Mouse (Mus musculus) heart, embryonic 10.5 days (tissue): ENCODE results near the gene Abhd14b. TPM values are rescaled to one million over a fixed set of nuclear protein-coding genes. Genes with fewer than 3 reads are reported as not detected.

Experiments
- DNase-seq: peaks from one replicate; pipeline ENCODE4 v3.0.0-alpha.2; 2017; ENCODE audit warnings: low spot score
- H3K27ac ChIP-seq: fragments of 300-500 bp; sonication (generic); 2 replicates; pipeline ENCODE4 v1.5.1; 2016; ENCODE audit warnings: mild to moderate bottlenecking
- H3K27me3 ChIP-seq: fragments of 300-500 bp; sonication (generic); 2 replicates; pipeline ENCODE4 v1.6.1; 2016; ENCODE audit warnings: mild to moderate bottlenecking; ENCODE audit not compliant: poor library complexity, insufficient read depth, severe bottlenecking
- H3K36me3 ChIP-seq: fragments of 300-500 bp; sonication (generic); 2 replicates; pipeline ENCODE4 v1.6.1; 2016; ENCODE audit warnings: mild to moderate bottlenecking, moderate library complexity
- H3K4me1 ChIP-seq: fragments of 300-500 bp; sonication (generic); 2 replicates; pipeline ENCODE4 v1.6.1; 2016; ENCODE audit warnings: mild to moderate bottlenecking
- H3K4me3 ChIP-seq: fragments of 300-500 bp; sonication (generic); 2 replicates; pipeline ENCODE4 v1.5.1; 2016; ENCODE audit warnings: mild to moderate bottlenecking, moderate library complexity
- H3K9me3 ChIP-seq: fragments of 300-500 bp; sonication (generic); 2 replicates; pipeline ENCODE4 v1.6.1; 2016; ENCODE audit warnings: mild to moderate bottlenecking, moderate library complexity
- WGBS: fragments of 180-500 bp; shearing (Covaris S2); methylation state at CpG from one replicate; pipeline ENCODE4 v1.1.7; 2016; 5-methylcytosine and 5-hydroxymethylcytosine counted together
- polyA plus RNA-seq: library from polyadenylated mRNA; unstranded; fragments of >200 nt; fragmentation: Nextera tagmentation; extraction: Ambion mirVana; gene quantifications from 2 replicates; pipeline ENCODE4 v1.2.1, GENCODE M21; 2016

Abhd14b gene
- polyA plus RNA-seq, 1 experiment from 2014 or later = 7.8 TPM

DNA sequence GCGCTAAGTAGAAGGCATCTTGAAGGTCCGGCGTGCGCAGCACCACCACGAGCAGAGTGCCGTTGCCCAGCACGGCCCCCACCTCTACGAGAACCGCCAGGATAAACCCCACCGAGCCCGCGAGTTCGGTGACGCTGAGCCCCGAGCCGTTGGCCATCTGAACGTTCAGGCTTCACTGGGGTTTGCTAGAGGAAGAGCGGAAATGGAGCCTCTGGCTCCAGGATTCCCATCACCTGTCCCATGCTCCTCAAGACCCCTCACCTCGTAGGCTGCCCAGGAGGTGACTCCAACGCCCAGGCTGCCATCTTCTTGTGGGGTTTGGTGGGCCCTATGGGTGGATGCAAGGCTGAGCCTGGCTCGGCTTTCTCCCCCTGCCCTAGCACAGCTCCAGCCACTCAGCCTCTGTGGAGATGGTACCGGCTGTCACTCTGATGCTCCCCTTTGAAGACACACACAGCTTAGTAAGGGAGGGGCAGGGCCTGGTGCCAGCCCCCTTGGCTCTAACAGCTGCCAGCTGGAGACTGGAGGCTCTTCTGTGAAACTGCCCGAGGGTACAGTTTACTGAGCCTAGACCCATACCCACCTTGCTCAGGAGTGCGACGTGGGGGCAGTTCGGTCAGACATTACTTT lies 18.4 kb downstream of the Abhd14b start, which contains the start of gene Gpr62:
TSS of gene Gpr62 (minus strand) at position 368 of the 630 bp plus-strand sequence.
- no peak for DNase-seq
- H3K27ac ChIP-seq = peak within 1 kb of the TSS; percentile 89
- 30% methylated on average over 26 of the region's 26 CpGs for WGBS
- peaks cover 40% of the 10 kb centered on the region for H3K36me3 ChIP-seq
- H3K27me3 ChIP-seq = peaks cover 38% of the 10 kb centered on the region
- peaks cover 33% of the 10 kb centered on the region for H3K4me1 ChIP-seq
- no peaks in the 10 kb centered on the region for H3K9me3 ChIP-seq
- H3K4me3 ChIP-seq = peak within 1 kb of the TSS; percentile 64

DNA sequence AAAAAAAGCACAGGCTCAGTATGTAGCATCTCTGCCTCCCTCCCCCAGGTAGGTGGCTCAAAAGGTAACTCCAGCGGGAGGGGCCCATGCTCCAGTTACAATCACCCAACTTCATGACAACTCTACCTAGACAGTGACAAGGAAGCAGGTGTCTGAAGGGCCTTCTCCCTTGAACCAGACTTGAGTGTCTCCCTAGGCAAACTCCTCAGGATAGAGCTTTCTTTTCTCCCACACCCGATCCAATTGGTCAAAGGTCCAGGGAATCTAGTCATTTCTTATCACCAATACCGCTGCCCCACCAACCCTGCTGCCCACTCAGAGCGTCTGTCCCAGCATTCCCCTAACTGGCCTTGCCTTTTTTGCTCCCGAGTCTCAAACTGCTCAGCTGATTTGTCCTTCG lies 19.5 kb downstream of the Abhd14b start:
- H3K4me3 ChIP-seq = no peak overlapping the region
- WGBS = 80% methylated on average over 6 of the region's 6 CpGs
- peaks cover 31% of the 10 kb centered on the region for H3K36me3 ChIP-seq
- H3K27me3 ChIP-seq = peaks cover 42% of the 10 kb centered on the region
- H3K27ac ChIP-seq = no peak overlapping the region
- peaks cover 35% of the 10 kb centered on the region for H3K4me1 ChIP-seq
- DNase-seq = no peak
- H3K9me3 ChIP-seq = no peaks in the 10 kb centered on the region

DNA sequence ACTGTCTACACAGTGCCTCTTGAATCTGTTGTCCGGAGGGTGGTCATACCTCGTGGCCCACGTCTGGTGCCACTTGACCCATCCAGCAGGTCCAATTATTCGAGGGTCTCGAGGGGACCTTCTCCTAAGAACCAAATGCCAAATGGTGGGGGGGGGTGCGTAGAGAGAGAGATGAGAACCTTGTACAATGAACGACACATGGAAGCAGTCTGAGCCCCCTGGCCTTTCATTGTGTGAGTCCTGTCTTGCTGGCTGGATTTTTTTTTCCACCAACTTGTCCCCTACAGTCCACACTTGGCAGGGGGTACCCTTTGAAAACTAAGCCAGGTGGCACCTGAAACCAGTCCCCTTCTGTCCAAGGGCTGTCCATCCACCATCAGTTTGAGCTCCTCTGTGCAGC lies 20.5 kb downstream of the Abhd14b start:
- DNase-seq = no peak
- H3K9me3 ChIP-seq = no peaks in the 10 kb centered on the region
- peaks cover 45% of the 10 kb centered on the region for H3K4me1 ChIP-seq
- H3K4me3 ChIP-seq = no peak overlapping the region
- H3K27me3 ChIP-seq = peaks cover 42% of the 10 kb centered on the region
- WGBS = 89% methylated on average over 7 of the region's 7 CpGs
- H3K36me3 ChIP-seq = peaks cover 21% of the 10 kb centered on the region
- H3K27ac ChIP-seq = no peak overlapping the region

DNA sequence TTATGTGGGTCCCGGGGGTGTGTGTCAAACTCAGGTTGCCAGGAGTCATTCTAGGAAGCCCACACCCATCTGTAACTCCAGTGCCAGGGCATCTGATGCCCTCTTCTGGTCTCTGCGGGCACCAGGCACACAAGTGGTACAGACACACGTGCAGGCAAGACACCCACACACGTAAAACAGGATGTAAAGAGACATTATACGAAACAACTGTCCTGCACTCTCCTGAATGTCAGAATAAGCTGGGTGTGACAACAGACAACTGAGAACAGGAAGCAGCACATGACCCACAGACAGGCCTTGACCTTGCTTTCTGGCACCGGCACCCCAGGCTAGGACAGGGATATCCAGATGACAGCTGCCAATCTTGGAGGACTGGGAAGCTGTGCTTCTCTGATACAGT lies 22.1 kb downstream of the Abhd14b start:
- Histone ChIP-seq H3K9me3 (no peaks in the 10 kb centered on the region), H3K4me3 (no peak overlapping the region), H3K27me3 (peaks cover 34% of the 10 kb centered on the region), H3K4me1 (peaks cover 48% of the 10 kb centered on the region), H3K27ac (no peak overlapping the region), H3K36me3 (peaks cover 7% of the 10 kb centered on the region; the same call in 1 of the 2 replicates)
- 73% methylated on average over 6 of the region's 6 CpGs for WGBS
- no peak for DNase-seq

DNA sequence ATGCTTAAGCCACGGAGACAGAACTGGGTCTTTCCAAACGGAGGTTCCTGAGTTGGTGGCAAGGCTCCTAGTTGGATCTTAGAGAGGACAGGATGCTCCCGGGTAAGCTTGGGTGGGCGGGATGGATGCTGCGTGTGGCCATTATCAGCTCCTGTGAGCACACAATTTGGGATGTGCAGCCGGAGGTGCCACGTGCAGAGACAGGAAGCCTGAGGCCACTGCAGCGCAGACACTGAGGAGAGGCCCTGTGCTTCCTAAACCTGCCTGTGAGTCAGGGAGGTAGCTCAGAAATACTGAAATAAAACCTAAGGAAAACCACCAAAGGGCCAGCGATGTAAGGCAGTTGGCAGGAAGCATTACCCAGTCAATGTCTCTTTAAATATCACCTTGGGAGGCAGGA lies 22.5 kb downstream of the Abhd14b start:
- no peak overlapping the region for H3K27ac ChIP-seq
- 0 out of 2 replicates have a peak, but pooled peaks cover 4% of the 10 kb centered on the region for H3K36me3 ChIP-seq
- peaks cover 48% of the 10 kb centered on the region for H3K4me1 ChIP-seq
- H3K27me3 ChIP-seq = peaks cover 30% of the 10 kb centered on the region
- no peak for DNase-seq
- H3K4me3 ChIP-seq = no peak overlapping the region
- H3K9me3 ChIP-seq = no peaks in the 10 kb centered on the region
- 60% methylated on average over 9 of the region's 9 CpGs for WGBS

DNA sequence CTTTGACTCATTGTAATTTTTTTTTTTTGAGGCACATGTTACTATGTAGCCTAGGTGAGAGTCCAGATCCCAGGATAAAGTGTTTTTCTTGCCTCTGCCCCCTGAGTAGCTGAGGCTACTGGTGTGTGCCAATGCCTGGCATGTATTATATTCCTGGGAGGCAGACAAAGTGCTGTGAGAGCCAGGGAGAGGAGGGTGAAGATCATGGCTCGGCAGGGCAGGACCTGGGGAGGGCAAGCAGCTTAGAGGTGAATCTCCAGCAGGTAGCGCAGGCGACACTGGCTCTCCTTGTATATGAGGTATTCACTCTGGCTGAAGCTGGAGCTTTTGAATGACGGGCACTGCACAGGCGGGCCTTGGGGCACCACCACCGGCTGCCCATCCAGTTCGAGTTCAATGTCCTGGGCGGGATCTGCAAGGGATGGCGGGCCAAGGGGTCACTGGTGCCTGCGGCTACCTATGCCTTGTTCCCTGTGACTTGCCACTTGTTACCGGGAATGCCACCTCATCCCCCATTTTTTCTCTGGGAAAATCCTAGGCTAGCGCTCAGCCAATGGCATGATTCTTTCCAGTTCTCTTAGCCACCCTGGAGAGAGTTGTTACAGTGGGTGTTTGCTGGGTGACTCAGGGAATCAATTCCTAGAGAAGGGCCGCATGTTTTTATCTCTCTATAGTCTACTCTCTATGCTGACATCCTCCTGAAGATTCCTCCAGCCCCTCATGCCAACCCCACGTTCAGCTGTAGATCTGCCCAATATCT lies 23.9 kb downstream of the Abhd14b start:
- H3K4me1 ChIP-seq = peaks cover 46% of the 10 kb centered on the region
- H3K27me3 ChIP-seq = peaks cover 17% of the 10 kb centered on the region; the same call in 1 of the 2 replicates
- H3K36me3 ChIP-seq = no peaks in the 10 kb centered on the region
- H3K27ac ChIP-seq = peak overlapping the region; percentile 76
- no peaks in the 10 kb centered on the region for H3K9me3 ChIP-seq
- H3K4me3 ChIP-seq = peak overlapping the region; percentile 44
- 62% methylated on average over 14 of the region's 14 CpGs for WGBS
- no peak for DNase-seq

DNA sequence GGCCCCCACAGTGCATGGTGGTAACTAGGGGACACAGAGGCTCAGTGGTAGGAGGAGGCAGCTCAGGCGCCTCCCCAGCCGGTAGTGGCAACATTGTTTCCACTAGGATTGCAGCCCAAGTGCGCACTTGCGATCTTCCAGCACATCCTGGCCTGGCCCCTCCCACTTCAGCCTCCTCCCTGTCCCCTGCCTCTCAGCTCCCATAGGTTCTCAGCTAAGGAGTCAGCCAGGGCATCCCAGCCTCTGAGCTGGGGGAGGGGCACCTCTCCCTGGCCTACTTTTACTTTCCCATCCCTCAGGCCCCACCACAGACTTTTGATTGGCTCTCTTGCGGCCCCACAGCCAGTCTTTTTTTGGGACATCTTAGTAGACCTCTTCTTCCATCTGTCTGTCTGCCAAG lies 24.6 kb downstream of the Abhd14b start:
- DNase-seq = peak; percentile 87
- Histone ChIP-seq H3K36me3 (no peaks in the 10 kb centered on the region), H3K9me3 (no peaks in the 10 kb centered on the region), H3K4me3 (peak overlapping the region; percentile 44), H3K27ac (peak overlapping the region; percentile 76), H3K4me1 (peaks cover 51% of the 10 kb centered on the region), H3K27me3 (peaks cover 14% of the 10 kb centered on the region; the same call in 1 of the 2 replicates)
- 9% methylated on average over 5 of the region's 5 CpGs for WGBS

DNA sequence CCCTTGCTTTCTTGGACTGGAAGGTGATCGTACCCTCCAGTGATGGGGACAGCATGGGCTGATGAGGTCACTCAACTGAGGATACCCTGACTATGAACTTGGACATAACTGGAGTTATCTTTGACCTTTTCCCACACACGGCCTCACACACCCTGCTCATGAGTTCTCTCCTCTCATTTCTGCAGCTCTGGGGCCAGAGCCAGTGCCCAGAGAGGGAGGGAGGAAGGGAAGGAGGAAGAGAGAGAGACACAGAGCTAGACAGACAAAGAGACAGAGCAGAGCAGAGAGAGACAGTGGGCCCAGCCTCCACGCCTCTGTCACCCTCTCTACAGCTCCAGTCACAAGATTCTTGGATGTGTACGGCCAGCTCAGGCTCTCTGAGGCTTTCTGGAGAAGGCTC lies 25.1 kb downstream of the Abhd14b start:
- H3K4me3 ChIP-seq = no peak overlapping the region
- H3K4me1 ChIP-seq = peaks cover 51% of the 10 kb centered on the region
- no peak for DNase-seq
- 50% methylated on average over 4 of the region's 4 CpGs for WGBS
- H3K9me3 ChIP-seq = no peaks in the 10 kb centered on the region
- H3K36me3 ChIP-seq = no peaks in the 10 kb centered on the region
- peak overlapping the region; percentile 76 for H3K27ac ChIP-seq
- peaks cover 11% of the 10 kb centered on the region; the same call in 1 of the 2 replicates for H3K27me3 ChIP-seq

DNA sequence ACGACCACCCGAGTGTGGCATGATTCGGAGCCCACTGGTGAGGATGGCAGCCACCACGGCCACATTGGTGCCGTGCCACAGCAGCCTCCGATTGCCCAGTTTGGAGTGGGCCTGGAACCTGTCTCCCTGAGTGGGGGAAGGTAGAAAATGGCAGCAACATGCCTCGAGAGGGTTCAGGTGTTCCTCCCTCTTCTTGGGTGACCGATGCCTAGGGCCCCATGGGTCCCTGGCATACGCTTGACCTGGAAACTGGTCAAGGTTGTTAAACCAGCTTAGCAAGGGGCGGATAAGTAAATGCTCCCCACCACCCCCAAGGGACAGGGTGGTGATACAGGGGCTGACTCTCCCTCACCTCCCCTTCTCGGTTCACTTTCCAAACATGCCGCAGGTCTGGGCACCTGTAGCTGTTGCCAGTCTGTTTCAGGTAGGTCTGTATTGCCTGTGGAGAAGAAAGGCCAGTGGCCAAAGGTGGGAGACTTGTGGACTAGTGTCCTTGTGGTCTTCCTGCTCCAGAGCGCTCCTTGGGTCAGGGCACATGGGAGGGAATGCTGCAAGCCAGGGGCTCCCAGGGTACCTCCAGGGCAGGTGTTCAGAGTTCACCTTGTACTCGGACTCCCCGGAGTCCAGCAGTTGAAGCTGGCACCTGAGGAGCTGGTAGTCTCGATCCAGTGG lies 26.0 kb downstream of the Abhd14b start:
- DNase-seq = no peak
- Histone ChIP-seq H3K4me1 (peaks cover 59% of the 10 kb centered on the region), H3K27me3 (peaks cover 11% of the 10 kb centered on the region; the same call in 1 of the 2 replicates), H3K4me3 (no peak overlapping the region), H3K27ac (peak overlapping the region; percentile 76; the same call in 1 of the 2 replicates), H3K9me3 (no peaks in the 10 kb centered on the region), H3K36me3 (no peaks in the 10 kb centered on the region)
- WGBS = 89% methylated on average over 16 of the region's 16 CpGs

DNA sequence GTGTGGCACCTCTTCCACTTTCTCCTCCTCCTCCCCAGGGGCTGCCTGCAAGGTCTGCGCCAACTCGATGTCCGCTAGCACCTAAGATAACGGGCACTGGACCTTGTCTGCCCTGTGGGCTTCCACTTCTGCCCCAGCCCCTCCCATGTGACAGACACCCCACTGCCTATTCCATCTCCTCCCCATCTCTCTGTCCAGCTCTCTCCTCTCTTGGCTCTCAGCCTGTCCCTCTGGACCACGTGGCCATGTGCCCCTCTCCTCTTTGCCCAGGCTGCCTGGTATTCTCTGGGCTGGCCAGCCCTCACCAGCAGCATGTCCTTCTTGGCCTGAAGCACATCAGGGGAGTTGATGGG lies 26.5 kb downstream of the Abhd14b start:
- no peak overlapping the region for H3K4me3 ChIP-seq
- peaks cover 11% of the 10 kb centered on the region; the same call in 1 of the 2 replicates for H3K27me3 ChIP-seq
- H3K9me3 ChIP-seq = no peaks in the 10 kb centered on the region
- H3K4me1 ChIP-seq = peaks cover 61% of the 10 kb centered on the region
- H3K36me3 ChIP-seq = no peaks in the 10 kb centered on the region
- 66% methylated on average over 5 of the region's 5 CpGs for WGBS
- 0 out of 2 replicates have a peak overlapping the region, but pooled peaks have one; percentile 72 for H3K27ac ChIP-seq
- DNase-seq = no peak

DNA sequence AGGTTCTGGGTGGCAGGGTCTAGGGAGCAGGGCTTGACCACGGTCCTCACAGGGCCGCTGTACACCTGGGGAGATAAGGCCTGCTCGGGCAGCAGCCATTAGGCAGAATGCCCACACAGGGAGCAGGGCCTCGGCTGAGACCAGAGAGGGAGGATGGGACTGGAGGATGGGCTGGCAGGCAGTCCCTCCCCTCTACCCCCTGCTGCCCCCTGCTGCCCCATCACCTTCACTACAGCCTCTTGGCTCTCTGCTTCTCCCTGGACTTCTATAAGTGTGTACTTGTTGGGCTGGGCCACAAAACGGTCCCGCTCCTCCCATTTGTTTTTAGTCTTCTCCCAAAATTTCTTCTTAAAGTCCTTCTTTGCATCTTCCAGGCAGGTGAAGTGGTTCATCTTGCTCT lies 27.2 kb downstream of the Abhd14b start:
- Histone ChIP-seq H3K4me1 (peaks cover 61% of the 10 kb centered on the region), H3K27me3 (peaks cover 11% of the 10 kb centered on the region; the same call in 1 of the 2 replicates), H3K4me3 (no peak overlapping the region), H3K9me3 (no peaks in the 10 kb centered on the region), H3K36me3 (peaks cover 4% of the 10 kb centered on the region; the same call in 1 of the 2 replicates), H3K27ac (peak overlapping the region; percentile 72; the same call in 1 of the 2 replicates)
- WGBS = 7% methylated on average over 6 of the region's 6 CpGs
- peak; percentile 90 for DNase-seq

DNA sequence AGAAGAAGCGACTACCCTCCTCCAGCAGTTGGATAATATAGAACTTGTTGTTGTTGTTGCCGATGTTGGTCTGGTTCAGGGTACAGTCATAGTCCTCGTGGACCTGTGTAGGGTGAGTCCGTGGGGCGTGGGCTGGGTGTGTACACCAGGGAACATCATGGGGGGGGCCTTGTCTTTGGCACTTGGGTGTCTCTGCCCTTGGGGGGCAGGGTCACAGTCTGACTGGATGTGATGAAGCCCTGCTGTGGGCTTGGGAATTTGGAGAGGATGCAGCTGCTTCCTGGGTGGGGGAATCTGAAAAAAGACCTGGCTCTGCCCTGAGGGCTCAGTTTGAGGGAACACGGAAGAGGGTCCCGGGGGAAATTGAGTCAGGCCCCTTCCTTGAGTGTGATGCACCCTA lies 27.8 kb downstream of the Abhd14b start:
- peaks cover 61% of the 10 kb centered on the region for H3K4me1 ChIP-seq
- no peak overlapping the region for H3K4me3 ChIP-seq
- no peaks in the 10 kb centered on the region for H3K9me3 ChIP-seq
- peaks cover 11% of the 10 kb centered on the region; the same call in 1 of the 2 replicates for H3K27me3 ChIP-seq
- H3K36me3 ChIP-seq = peaks cover 9% of the 10 kb centered on the region; the same call in 1 of the 2 replicates
- H3K27ac ChIP-seq = 0 out of 2 replicates have a peak overlapping the region, but pooled peaks have one; percentile 17
- 71% methylated on average over 7 of the region's 7 CpGs for WGBS
- DNase-seq = no peak

DNA sequence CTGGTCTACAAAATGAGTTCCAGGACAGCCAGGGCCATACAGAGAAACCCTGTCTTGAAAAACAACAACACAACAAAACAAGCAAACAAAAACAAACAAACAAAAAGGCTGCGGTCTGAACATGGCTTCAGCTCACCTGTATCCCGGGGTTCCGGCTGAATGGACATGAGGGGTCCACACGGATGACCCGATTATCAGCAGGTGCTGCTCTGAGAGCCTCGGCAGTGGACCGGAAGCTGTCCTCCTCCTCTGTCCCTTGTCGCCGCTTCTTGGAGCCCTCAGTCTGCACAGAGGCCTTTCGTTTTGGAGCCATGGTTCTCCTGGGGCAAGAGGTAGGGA lies 28.4 kb downstream of the Abhd14b start, which contains the start of gene Rrp9:
TSS of gene Rrp9 (plus strand) at position 301 of the 339 bp plus-strand sequence.
- no peaks in the 10 kb centered on the region for H3K9me3 ChIP-seq
- H3K4me3 ChIP-seq = peak within 1 kb of the TSS; percentile 83
- DNase-seq = no peak
- WGBS = 87% methylated on average over 10 of the region's 10 CpGs
- H3K27ac ChIP-seq = peak within 1 kb of the TSS; percentile 53
- H3K27me3 ChIP-seq = peaks cover 11% of the 10 kb centered on the region; the same call in 1 of the 2 replicates
- H3K36me3 ChIP-seq = peaks cover 15% of the 10 kb centered on the region
- peaks cover 61% of the 10 kb centered on the region for H3K4me1 ChIP-seq
